Mouse (Mus musculus): ENCODE data around the gene Smad3.

Smad3 gene

DNA sequence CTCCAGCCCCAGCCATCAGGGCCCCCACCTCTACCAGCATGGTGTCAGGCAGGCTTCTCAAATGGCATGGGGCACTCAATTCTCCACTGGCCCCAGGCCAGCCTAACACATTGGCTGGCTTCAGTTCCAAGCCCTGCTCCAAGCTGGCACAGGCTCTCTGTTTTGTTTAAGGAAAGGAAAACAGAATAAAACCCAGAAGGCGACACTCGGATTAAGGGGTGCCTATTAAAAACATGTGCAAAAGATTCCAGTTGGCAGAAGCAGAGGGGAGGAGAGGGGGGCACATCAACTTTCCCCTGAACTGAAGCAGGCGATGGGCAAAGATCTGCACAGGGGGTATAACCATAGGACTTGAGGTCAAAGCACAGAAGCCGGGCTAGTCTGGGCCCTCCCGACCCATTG is 98.8 kb downstream of the Smad3 start:
- no peak for DNase-seq

DNA sequence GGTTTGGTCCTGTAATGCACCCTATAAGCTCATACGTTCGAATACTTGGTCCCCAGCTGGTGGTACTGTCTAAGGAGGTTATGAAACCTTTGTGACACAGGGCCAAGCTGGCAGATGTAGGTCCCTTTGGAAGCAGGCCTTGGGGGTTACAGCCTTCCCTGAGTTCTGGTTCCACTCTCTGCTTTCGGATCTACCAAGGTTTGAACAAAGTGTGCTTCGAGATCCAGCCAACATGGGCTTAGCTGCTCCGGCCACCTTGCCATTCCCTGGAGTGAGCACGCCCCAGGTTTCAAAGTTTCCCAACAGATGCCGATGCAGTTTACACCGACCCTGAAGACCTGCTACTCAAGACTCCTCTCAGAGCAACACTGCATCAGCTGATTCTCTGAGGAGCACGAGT is 99.4 kb downstream of the Smad3 start:
- DNase-seq, result no peak

DNA sequence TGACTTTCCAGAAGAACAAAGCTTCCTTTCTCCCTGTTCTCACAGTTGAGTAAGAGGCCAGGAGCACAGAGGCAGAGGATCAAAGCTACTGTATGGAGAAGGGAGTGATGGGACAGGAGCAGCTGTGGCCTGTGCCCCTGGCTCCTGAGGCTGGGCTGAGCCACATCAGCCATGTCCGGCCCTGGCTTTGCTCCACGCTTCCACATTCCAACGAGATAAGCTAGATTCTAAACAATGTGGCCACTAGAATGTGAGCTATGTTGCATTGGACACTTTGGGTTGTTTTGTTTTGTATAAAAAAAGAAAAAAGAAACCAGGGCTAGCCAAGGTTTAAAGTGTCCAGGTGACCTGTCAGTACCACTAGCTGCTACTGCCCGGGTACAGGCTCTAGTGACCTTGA is 100.6 kb downstream of the Smad3 start:
- DNase-seq, result no peak

DNA sequence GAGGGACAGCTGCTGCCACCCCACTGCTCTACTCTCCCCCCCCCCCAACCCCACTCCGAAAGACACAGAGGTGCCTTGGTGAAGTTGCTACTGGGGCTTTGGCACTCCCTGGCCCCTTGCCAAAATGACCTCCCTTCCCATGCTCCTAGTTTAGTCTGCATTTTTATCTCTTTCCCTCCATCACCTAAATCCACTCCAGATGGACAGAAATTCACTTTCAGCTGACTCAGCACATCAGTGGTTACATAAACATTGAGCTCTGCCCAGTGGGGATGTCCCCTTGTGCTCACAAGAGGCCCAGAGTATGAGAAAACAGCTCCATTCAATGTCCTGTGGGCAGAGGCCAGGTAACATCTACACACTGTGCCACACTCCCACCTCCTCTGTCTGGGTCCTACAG is 102.7 kb downstream of the Smad3 start:
- DNase-seq, result no peak

DNA sequence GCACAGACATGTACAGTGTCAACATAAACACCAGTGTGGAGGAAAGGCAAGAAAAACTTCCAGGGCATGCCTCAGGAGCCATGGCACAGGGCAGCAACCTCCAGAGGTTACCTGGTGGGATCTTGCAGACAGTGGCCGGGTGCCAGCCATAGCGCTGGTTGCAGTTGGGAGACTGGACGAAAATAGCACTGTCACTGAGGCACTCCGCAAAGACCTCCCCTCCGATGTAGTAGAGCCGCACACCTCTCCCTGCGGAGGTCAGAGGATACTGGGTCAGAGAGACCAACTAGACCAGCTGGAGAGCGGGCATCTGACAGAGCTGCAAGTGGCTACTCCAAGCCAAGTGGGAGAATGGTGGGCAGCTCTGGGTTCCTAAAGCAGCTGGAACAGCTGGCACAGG is 103.2 kb downstream of the Smad3 start:
- no peak for DNase-seq

DNA sequence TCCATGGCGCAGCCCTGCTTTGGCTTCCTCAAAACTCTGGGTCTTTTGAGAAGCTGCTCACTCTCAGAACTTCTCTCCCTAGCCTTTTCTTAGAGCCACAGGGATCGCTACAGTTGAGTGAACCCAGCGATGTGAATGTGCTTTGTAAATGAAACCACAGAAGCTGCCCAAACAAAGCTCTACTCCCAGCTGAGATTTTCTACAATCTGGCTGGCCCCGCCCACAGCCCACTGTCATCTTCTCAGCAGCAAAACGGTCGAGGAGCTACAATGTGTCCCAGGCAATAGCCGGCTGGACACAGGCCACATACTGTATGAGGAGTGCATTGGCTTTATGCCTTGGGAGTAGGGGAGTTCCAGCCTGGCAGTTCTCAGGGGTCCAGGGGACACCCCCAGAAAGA is 104.1 kb downstream of the Smad3 start:
- DNase-seq, result no peak

DNA sequence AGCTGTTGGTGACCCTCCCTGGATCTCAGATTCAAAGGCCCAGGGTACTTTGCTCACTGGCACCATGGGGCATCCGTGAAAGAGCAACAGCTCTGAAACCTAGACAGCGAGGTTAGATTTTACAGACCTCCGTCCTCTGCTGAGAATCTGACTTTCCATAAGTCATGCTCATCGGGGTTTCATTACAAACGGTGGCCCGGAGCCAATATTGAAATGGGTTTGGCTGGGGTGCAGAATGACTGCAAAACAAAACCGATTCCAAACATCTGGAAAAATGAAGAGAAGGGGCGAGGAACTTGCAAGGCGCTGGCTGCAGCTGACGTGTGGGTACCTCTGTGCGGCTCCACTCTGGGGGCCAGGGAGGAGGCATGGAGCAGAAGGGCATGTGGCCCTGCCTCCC is 106.2 kb downstream of the Smad3 start:
- DNase-seq, result no peak

DNA sequence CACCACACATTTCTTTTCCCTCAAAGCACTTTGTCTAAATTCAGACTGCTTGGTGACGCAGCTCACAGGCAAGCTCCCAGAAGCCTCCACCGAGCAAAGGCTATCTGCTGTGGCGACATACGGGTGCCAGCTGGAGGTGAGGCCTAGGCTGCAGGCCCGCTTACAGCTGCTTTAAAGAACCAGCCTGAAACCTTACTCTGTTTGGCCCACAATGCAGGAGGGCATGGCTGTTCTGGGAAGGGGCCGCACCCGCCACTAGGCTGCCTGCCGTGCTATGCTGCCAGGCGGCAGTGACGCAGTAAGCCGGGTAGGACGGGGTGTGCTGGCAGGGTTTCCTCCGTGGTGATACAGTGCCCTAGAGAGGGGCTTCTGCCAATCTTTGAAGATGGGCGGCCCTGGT is 106.9 kb downstream of the Smad3 start:
- DNase-seq, result no peak

DNA sequence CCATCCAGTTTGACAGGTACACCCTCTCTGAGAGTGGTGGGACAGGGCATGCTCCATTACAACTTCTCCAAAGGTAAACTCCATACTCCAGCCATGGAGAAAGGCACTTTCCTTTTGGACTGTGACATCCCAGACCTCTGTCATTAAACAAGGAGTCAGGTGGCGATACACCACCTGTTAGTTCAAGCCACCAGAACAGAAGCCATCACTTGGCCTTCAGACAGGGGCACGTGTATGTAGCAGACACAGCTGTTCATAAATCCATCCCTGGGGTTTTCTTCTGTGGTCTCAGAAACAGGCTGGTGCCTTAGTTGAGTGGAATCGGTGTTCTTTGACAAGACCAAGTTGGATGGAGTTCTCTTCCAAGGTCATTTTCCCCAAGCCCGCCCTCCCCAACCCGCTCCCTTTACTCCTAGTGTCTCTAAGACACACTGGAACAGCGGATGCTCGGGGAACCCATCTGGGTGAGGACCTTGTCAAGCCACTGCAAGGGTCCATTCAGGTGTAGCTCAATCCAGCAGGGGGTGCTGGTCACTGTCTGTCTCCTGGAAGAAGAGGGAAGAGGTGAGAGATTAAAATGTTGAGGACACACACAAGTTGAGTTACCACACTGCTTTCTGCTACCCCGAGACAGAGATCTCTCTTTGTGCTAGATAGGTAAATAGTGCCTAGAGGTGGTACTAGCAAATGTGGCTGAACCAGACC is 107.8 kb downstream of the Smad3 start:
- peak; percentile 73 for DNase-seq

DNA sequence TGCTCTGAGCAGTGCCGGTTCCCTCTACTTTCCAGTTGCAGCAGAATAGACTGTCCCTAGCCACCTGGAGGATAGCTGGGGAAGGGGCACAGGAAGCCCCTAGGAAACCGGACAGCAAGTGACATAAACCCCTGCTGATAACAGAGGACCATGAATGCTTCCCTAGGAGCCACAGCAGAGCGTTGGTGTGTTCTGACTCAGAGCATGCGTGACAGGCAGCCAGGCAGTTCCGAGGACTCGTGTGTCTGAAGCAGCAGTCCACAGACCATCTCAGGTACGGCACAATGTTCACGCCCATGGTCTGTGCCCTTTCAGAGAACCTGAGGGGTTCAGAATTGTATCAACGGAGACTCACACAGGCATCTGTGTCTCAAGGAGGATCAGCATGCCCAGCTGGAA is 109.3 kb downstream of the Smad3 start:
- DNase-seq, result no peak

DNA sequence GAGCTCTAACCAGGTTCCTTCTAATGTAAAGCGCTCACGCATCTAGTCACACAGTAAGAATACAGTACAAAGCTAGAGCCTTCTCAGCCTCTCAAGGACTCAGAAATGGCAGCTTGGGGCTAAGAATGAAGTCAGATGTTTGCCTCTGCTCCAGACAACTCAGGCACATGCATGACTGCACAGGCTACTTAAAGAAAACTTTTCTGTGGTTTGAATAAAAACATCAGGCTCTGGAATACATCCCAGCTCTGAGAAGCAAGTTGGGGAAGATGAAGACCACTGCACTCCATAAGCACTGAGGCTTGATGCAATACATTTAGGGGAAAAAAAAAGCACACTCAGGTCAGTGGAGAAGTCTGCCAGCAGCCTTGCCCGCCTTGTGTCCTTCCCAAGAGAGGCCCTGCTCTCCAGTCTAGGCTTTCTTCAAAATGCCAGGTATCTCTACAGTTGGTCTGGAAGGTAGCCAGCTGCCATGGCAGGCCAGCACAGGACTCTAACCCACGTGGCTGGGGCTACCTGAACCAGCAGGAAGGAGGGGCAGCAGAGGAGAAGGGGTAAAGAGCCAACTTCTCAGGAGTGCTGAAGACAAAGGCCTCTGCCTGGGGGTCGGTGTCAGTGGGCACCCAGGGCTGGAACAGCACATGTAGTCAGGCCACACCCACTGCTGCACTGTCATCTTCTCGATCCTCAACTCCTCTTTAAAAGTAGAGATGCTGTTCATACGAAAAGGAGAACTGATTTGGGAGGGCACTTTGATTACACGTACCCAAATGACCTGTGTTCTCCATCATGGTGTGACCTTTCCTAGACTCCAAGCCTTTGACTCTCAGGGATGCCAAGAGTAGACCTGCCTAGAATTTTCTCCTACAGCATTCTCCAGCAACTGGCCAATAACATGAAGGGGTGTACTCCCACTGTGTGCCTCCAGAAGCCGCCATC is 109.9 kb downstream of the Smad3 start:
- no peak for DNase-seq

DNA sequence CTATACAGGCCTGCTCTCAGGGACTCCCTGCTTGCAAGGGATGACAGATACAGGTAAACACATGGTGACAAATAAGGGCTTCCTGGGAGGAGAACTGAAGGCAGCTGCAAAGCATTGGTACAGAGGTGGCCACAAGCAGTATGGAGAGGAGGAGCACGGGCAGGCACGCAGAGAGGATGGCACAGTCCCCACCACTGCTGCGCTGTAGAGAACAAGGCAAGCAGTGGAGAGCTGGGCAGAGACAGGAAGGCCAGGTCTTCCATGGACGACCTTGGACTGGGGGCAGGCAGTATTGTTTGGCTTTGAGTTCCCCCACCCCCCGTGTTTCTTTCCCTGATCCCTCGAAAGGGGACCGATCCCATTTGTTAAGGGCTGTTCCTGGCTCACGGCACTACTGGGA is 112.7 kb downstream of the Smad3 start:
- no peak for DNase-seq

DNA sequence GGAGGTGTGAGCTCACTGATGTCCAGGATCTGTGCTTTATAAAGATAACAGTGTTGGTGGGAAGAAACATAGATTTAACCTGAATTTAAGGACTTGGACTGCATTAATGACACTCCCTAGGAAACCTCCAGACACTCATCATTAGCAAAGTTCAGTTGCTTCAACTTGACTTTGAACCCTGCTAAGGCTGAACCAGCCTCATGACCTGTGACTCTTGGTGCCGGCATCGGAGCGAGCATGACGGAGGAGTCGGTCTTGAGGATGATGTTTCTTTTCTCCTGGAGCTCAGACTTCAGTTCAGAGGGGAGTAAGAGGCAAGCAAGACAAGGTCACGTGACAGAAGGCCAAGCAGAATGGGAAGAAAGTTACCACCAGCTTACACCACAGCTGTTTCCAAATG is 113.8 kb downstream of the Smad3 start:
- DNase-seq, result no peak

DNA sequence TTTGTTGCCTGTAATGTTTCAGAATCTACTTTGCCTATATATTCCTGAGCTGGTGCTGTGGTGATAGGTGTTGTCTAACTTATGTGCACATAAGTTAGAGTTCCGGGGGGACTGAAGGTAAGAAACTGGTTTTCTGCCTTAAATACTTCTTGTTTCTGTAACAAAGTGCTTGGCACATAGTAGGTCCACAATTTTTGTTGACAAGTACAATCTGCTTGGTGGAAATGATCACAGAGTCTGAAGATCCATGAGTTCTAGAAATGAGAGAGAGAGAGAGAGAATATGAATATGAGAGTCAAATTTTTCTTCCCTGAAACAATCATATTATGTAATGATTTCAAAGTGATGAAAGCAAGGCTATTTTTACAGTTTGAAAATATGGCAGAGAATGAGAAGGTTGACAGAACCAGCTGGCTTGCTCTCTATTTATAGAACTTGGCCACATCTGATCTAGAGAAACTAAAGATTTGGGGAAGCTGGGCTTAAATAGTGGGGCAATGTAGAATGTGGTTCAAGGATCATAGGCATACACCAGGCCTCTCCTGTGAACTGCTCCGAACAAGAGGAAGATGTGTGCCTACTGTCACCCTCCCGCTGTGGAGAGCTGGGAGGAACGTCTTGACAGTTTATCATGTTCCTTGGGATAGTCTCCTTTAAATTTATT is 115.7 kb downstream of the Smad3 start:
- DNase-seq, result no peak

DNA sequence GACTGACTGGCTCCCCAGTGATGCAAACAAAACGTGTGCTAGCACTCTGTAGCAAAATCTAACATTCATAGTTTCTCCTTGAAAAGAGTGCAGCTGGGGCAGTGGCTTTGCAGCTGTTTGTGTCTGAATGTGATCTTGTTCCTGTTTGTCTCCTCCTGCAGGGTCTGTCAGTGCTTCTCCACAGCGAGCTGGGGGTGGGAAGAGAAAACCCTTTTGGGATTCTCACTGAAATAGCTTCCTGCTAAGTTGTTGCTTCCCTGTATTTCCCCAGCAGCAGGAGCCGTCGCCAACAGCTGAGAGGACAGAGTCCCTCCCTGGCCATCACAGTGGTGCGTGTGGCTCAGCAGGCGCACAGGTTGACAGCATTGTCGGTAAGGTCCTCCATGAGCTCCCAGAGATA is 121.7 kb downstream of the Smad3 start:
- no peak for DNase-seq

DNA sequence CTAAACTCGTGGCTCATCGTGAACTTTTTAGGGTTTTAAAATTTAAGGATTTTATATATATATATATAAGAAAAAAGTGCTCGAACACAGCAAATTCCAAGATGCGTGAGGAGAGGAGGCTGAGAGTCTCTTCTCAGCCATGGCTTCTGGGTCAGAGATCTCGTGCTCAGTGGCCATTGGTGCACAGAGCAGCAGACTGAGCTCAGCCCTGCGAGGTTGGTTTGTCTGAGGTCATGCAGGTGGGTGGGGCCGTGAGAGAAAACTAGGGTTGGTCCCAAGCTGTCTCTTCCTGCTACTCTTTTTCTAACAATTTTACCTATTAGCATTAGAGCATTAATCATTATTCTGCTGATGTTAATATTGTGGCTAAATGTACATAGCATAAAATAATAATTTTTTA is 124.5 kb downstream of the Smad3 start:
- no peak for DNase-seq

DNA sequence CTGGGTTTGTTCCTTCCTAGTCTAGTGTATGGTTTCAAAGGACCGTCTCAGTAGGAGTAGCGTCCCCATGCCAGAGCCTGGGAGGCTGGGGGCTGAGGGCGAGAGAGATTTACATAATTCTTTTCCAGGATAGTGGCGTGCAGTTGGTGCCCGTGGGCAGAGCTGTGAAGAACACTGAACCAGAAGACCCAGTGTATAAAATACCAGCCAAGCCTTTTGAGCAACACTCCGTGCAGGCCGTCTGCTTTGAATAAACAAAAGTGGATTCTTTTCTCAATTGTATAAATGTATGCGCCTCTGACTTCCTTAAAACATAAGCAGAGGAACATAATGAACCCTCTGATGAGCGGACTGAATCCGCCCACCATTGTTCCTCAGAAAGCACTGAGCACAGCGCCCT is 124.9 kb downstream of the Smad3 start:
- DNase-seq, result no peak

DNA sequence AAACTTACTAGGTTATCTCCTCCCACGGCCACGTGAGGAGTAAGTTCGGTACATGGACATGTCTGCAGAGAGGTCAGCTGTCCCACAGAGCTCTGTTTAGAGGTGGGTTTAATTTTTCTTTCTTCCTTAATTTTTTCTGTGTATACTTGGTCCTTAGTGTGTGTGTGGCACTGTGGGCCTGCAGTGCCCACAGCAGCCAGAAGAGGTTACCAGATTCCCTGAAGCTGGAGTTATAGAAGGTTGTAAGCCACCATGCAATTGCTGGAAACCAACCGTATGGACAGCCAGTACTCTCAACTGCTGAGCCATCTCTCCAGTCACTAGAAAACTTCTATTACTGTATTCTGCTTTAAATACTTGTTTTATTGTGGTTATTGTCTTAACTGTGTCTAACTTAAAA is 125.7 kb downstream of the Smad3 start:
- DNase-seq, result no peak

DNA sequence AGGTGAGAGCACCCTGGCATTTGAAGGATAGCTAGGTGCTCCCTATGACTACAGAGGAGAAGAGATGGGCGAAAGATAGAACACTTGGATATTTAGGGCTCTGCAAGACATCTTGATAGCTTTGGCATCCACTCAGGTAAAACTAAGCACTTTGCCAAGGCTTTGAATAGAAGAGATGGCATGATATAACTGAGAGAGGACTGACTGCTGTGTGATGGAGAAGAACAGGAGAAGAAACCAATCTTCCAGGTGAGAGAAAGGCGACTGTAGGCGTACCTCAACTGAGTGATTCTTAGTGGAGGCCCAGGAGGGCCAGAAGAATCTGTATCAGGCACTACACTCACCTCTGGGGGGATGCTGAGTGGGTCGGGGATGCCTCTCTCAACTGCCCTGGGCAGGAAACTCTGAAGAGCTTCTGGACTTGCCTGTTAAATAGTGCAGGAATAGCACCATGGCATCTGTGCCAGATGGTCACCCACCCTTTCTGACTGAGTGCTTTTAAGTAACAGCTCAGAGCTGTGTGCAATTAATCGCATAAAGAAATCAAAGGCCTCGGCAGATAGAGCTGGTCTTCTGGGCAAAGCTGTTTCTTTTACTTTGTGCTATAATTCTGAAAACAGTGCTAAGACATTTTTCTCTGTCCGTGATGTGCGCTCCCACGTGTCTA is 132.6 kb downstream of the Smad3 start:
- DNase-seq, result no peak

DNA sequence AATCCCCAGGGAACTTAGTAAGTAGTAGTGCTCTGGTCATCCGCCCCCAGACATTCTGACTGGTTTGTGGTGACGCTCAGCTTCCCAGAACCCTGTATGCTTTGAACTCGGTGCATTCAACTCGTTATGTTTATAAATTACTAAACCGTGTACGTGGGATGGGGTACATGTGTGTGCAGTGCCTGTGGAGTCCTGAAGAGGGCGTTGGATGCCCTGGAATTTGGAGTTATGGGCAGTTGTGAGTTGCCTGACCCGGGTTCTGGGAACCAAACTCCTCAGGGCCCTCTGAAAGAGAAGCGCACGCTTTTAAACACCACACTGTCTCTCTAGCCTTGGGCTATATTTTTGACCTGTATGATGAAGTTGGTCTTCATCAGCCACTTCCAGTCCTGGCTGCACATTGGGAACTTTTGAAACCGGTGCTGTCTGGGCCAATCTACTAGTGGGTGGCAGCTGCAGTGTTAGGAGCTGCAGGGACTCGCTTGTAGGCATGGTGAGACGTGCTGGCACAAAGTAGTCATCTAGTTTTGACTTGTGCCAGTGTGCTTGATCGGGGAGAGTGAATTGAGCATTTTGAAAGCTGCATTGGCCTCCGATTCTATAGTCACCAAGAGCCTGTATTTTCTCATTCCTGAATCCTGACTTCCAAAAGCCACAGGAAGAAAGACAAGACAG is 133.8 kb downstream of the Smad3 start:
- no peak for DNase-seq

DNA sequence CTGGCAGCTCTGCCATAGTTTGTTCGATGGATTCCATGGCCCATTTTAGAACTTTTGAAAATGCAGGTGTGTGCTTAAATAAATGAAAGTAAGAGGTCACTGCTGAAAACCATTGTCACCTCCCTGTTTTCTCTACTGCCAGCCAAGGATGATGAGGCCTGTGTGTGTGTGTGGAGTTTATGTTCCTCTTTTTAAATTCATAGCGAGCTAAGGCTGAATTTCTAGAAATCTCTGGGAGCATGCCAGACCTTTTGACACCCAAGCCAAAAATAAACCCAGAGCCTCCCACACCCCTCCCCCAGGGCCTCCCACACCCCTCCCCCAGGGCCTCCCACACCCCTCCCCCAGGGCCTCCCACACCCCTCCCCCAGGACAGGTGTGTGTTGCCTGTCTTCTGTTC is 139.8 kb downstream of the Smad3 start:
- DNase-seq, result no peak
